Mouse (Mus musculus): ENCODE measurements around the gene Syn3. TPM values are rescaled to one million over a fixed set of nuclear protein-coding genes. Genes with fewer than 3 reads are reported as not detected.

The Syn3 gene
- total RNA-seq, 2 experiments from 2014 or later: 23.0 to 27.5 TPM

DNA sequence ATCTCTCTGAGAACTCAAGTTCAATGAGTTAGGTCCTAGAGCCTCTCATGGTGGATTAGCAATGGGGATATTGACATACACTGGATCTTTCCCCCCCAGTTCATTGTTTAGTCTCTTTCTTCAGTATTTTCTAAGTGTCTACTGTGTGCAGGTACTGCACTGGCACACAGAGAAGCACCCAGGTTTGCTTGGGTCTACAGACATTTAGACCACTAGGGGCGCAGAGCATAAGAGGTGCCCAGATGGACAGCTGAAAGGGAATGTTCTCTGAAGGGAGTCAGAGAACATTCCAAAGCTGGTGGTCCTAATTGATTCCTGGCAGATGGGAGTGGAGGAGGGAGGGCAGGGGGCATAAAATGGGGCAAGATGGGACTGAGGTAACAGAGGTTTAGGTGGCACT is 204.8 kb downstream of the Syn3 start:
- DNase-seq (ENCODE audit: low spot score in 2 of 2): no peak

- no peak for DNase-seq (ENCODE audit: low spot score in 2 of 2)
Observed at GRCm38 (mm10) chr10:86290109-86290771, 208.5 kb downstream of the Syn3 start.

- no peak for DNase-seq (ENCODE audit: low spot score in 2 of 2)
Observed at GRCm38 (mm10) chr10:86286508-86286907, 212.2 kb downstream of the Syn3 start.

- no peak for DNase-seq (ENCODE audit: low spot score in 2 of 2)
Observed at GRCm38 (mm10) chr10:86281238-86281637, 217.5 kb downstream of the Syn3 start.

- peak in 1 of 2 experiments; percentile 12 for DNase-seq (ENCODE audit: low spot score in 2 of 2)
Observed at GRCm38 (mm10) chr10:86279579-86280168, 219.0 kb downstream of the Syn3 start.

DNA sequence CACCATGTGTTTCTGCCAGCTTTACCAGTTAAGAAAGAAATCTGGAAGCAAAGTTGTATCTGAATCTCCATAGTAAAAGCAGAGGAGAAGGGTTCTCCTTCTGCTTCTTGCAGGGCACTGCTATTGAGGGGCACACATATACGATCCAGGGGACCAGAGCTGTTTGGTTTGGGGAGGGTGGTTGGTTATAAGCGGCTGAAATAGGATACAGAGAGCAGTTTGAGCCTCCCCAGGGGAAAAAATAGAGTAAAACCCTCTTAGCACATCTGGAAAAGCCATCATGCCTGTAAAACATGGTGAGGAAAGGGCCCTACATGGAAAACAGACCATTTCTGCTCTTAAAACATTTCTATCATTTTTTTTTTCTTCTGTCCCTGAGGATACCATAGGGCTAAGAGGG is 220.2 kb downstream of the Syn3 start:
- no peak for DNase-seq (ENCODE audit: low spot score in 2 of 2)

DNA sequence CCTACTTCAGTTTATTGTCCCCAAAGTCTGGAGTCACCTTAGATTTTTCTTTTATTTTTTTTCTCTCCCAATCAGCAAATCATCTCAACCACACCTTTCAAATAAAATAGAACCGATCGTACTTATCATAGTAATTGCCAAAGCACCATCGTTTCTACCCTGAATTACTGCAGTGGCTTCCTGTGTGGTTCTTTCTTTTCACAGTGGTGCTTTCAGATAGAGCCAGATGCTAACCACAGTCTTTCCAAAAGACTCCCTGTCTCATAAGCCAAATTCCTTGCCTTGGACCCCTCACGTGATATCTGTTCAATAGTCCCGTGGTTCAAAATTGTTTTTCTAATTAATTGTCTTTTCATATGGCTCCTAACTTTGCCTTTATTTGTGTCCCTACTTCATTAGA is 221.4 kb downstream of the Syn3 start:
- DNase-seq (ENCODE audit: low spot score in 2 of 2): no peak

- no peak for DNase-seq (ENCODE audit: low spot score in 2 of 2)
Observed at GRCm38 (mm10) chr10:86275585-86275984, 223.1 kb downstream of the Syn3 start.

GRCm38 (mm10) chr10:86273410-86274191 is 225.1 kb downstream of the Syn3 start:
- DNase-seq (ENCODE audit: low spot score in 2 of 2): no peak

- no peak for DNase-seq (ENCODE audit: low spot score in 2 of 2)
Observed at GRCm38 (mm10) chr10:86272826-86273225, 225.9 kb downstream of the Syn3 start.

GRCm38 (mm10) chr10:86270254-86270653 is 228.4 kb downstream of the Syn3 start:
- no peak for DNase-seq (ENCODE audit: low spot score in 2 of 2)

DNA sequence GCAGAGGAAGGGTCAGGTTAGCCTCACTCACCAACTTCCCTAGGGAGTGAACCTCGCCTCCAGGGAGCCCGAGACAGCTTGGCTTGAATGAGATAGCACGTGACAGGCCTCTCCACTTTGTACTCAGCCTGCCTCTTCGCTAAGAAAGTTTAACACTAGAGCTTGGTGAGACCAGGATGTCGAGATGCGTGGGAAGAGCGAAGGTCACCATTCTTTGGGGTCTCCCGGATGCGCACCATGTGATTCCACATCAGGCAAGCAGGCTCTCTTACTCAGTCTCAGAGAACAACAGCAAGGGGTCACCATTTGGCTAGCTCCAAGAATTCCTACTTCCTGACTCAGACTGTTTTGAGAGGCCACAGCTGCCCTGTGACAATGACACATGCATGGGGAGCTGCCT is 234.1 kb downstream of the Syn3 start:
- no peak for DNase-seq (ENCODE audit: low spot score in 2 of 2)

DNA sequence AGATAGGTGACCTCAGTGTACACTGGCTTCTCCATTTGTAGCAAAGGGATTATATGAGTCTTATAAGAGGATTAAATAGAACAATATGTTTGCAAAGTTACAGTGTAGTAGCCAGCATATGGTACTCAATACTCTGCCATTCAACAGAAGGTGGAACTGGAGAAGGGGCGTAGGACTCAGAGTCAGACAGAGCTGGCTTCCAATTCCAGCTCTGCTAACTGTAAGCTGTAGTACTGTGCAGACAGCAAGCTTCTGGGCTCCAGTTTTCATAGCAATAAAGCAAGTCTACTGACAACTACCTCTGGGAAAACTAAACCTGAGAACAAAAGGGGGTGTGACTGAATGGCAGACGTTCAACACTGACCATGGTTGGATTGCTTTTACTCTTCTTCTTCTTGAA is 237.0 kb downstream of the Syn3 start:
- no peak for DNase-seq (ENCODE audit: low spot score in 2 of 2)

- DNase-seq (ENCODE audit: low spot score in 2 of 2): no peak
Observed at GRCm38 (mm10) chr10:86258992-86259391, 239.7 kb downstream of the Syn3 start.

DNA sequence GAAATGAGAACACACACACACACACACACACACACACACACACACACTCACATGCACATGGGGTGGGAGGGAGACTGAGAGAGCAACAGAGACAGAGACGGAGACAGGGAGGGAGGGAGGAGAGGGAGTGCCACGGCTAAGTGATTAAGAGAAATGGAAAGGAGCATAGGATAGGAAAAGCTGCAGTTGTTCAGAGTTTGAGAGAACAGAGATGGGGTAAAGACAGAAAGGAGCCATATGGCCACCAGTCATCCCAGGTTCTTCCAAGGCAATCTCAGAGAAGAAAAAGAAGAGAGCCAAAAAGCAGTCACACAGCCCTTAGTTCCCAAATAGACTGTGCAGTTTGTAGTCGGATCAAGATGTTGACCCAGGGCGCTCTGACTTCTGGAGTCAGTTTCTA is 240.7 kb downstream of the Syn3 start:
- DNase-seq (ENCODE audit: low spot score in 2 of 2): no peak

DNA sequence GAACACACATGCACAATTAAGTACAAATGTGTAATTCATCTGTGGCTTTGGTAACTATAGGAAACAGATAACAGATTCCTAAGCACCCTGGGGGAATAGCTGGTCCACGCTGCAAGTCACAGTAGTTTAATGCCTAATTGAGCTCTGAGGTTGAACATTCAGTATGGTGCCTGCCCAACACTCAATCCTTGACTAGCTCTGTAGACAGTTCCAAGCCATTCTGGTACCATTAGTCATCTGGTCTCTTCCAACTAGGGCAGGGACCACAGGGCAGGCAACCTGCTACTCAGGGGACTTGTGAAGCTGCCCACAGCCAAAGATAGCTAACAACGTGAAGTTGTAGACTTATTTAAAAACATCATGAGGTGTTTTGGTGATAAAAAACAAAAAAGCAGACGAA is 241.7 kb downstream of the Syn3 start:
- DNase-seq (ENCODE audit: low spot score in 2 of 2): no peak

DNA sequence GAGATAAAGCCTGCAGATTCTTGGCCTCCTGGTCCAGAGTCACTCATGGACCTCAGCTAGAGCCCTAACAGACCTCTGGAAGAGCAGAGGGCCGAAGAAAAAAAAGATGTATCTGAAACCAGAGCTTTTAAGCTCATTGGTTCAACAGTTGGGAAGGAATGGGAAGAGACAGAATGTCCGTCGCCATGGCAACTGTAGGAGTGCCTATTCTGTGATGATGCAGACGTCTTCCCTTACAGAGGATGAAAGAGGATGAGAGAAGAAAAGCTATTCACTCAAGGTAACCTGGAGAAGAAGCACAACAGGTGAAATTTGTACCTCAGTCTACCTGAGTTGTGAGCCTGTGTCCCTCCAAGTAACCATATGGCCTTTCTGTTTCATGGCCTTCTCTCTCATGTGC is 242.5 kb downstream of the Syn3 start:
- peak; percentile 27 to 33 for DNase-seq (ENCODE audit: low spot score in 2 of 2)

GRCm38 (mm10) chr10:86250149-86250922 is 248.4 kb downstream of the Syn3 start:
- DNase-seq (ENCODE audit: low spot score in 2 of 2): no peak

- DNase-seq (ENCODE audit: low spot score in 2 of 2): no peak
Observed at GRCm38 (mm10) chr10:86249283-86249682, 249.4 kb downstream of the Syn3 start.

DNA sequence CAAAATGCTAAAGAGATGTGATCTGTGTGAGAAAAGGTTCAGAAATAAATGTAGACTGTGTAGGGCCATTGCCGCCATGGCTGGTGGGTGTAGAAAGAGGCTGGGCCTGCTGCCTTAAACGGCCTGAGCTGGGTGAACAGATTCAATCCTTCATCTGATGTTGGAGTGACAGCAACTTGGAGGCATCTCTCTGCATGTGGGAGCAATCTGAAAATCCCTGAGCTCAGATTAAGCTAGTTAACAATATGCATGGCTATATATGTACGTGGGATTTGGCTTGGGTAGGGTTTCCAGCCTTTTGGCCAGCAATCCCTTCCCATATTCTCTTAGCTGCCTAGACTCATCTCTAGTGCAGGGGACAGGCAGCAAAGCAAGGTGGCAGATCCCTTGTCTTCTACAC is 249.9 kb downstream of the Syn3 start:
- no peak for DNase-seq (ENCODE audit: low spot score in 2 of 2)

GRCm38 (mm10) chr10:86248131-86248740 is 250.5 kb downstream of the Syn3 start:
- no peak for DNase-seq (ENCODE audit: low spot score in 2 of 2)

Data from left cerebral cortex, adult 18-20 months (tissue).